Mouse (Mus musculus): ENCODE measurements around the gene Ppip5k1. TPM values are rescaled to one million over a fixed set of nuclear protein-coding genes. Genes with fewer than 3 reads are reported as not detected.

The Ppip5k1 gene
- total RNA-seq, 2 experiments from 2014 or later = 106 to 109 TPM

Other genes with a start within 250 kb of the Ppip5k1 start
- gene Tgm7, start 245.6 kb downstream of the Ppip5k1 start, total RNA-seq (2021) = under 1 TPM; 0.20 TPM
- 10 to 100 TPM; 20.2 to 21.1 TPM for gene Adal, start 215.0 kb downstream of the Ppip5k1 start, total RNA-seq (2021)
- gene Lcmt2, start 214.7 kb downstream of the Ppip5k1 start, total RNA-seq (2021) = 1 to 10 TPM; 6.3 to 6.9 TPM
- 10 to 100 TPM; 37.1 to 37.4 TPM for gene Tubgcp4, start 184.7 kb downstream of the Ppip5k1 start, total RNA-seq (2021)
- 1 to 10 TPM; 6.5 to 7.0 TPM for gene Zscan29, start 184.3 kb downstream of the Ppip5k1 start, total RNA-seq (2021)
- 100 to 1,000 TPM; 128 to 144 TPM for gene Trp53bp1, start 84.0 kb downstream of the Ppip5k1 start, total RNA-seq (2021)
- 100 to 1,000 TPM; 595 to 602 TPM for gene Map1a, start 65.8 kb downstream of the Ppip5k1 start, total RNA-seq (2021)
- gene Ckmt1, start 2.3 kb upstream of the Ppip5k1 start, total RNA-seq (2021) = 100 to 1,000 TPM; 380 to 418 TPM
- gene Strc, start 31.8 kb upstream of the Ppip5k1 start, total RNA-seq (2021) = under 1 TPM; 0.58 to 0.77 TPM
- 100 to 1,000 TPM; 189 to 197 TPM for gene Pdia3, start 58.4 kb upstream of the Ppip5k1 start, total RNA-seq (2021)
- 1 to 10 TPM; 3.4 to 4.6 TPM for gene Catsper2, start 58.4 kb upstream of the Ppip5k1 start, total RNA-seq (2021)
- gene Ell3, start 88.9 kb upstream of the Ppip5k1 start, total RNA-seq (2021) = not detected
- gene Serf2, start 93.8 kb upstream of the Ppip5k1 start, total RNA-seq (2021) = 100 to 1,000 TPM; 141 to 144 TPM
- 10 to 100 TPM; 17.8 to 18.0 TPM for gene Hypk, start 97.9 kb upstream of the Ppip5k1 start, total RNA-seq (2021)
- under 1 TPM; 0.40 to 0.56 TPM for gene Serinc4, start 101.4 kb upstream of the Ppip5k1 start, total RNA-seq (2021)
- gene Mfap1b, start 118.7 kb upstream of the Ppip5k1 start, total RNA-seq (2021) = 10 to 100 TPM; 47.8 to 52.9 TPM
- gene Mfap1a, start 151.3 kb upstream of the Ppip5k1 start, total RNA-seq (2021) = 10 to 100 TPM; 31.0 to 31.4 TPM
- gene Wdr76, start 151.3 kb upstream of the Ppip5k1 start, total RNA-seq (2021) = 1 to 10 TPM; 2.5 to 2.7 TPM

Measured in layer of hippocampus, adult 18-20 months (tissue).